ENCODE assay signal across 26 mouse cellular contexts in the genomic region with DNA sequence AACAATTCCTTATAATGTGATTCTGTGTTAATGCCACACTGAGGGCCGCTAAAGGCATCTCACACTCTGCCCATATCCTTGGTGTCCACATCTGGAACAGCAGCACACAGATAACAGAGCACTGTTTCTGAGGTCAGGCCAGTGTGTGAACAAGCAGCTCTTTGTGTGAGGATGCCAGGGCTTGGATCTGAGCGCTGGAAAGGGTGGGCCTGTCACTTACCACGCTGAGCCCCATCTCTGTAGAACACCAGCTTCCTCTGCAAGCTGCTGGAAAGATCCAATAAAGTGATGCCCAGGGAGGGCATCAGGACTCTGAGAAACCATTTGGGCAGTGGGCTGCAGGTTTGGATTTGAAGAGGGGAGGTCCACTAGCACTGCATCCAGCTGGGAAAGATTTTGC. TPM values are rescaled to one million over a fixed set of nuclear protein-coding genes. Genes with fewer than 3 reads are reported as not detected.
DNase-seq lines count a peak whose midpoint lies in the region; ATAC-seq and TF ChIP-seq lines count a peak whose summit lies in the region.
"Had no signal": no experiment of that assay in that cellular context is flagged by ENCODE, and none has a peak within 500 bp of the region (broad histone marks: within the 10 kb centered on the region; RNA-seq: fewer than 3 reads in every experiment).

No protein-coding gene starts in this region.

- H3K4me3 ChIP-seq in hindbrain, postnatal 0 days (ENCODE audit: low read length): no peak overlapping the region
- H3K4me3 ChIP-seq in hindbrain, embryonic 11.5 days (ENCODE audit: low read depth, low read length): no peak overlapping the region
- no peak overlapping the region for H3K4me3 ChIP-seq in kidney, adult 2 months (ENCODE audit: insufficient read depth, low read depth, low read length)
- H3K4me3 ChIP-seq: erythroblast, embryonic 14.5 days; heart, embryonic 10.5 days; hindbrain, embryonic 15.5 days; limb, embryonic 12.5 days; lung, embryonic 15.5 days; midbrain, embryonic 10.5 days; midbrain, embryonic 15.5 days; neural tube, embryonic 15.5 days had no signal

- no peak for TF ChIP-seq CTCF in hindbrain, postnatal 0 days (IDR thresholded peaks at IDR 0.05; ENCODE audit: low read depth)
- no peak for TF ChIP-seq CTCF in kidney, adult 2 months (conservative IDR thresholded peaks at IDR 0.05; ENCODE audit: insufficient read depth, insufficient read length, low read depth, low read length)

- no peak overlapping the region for H3K9ac ChIP-seq in hindbrain, postnatal 0 days (replicated peaks; ENCODE audit: low read length)
- no peak overlapping the region for H3K9ac ChIP-seq in hindbrain, embryonic 11.5 days (ENCODE audit: low read depth, low read length)
- H3K9ac ChIP-seq: hindbrain, embryonic 15.5 days; limb, embryonic 12.5 days; lung, embryonic 15.5 days; midbrain, embryonic 15.5 days; neural tube, embryonic 15.5 days had no signal

- ATAC-seq in hindbrain, postnatal 0 days: peak; percentile 47; the same call in 1 of the 2 replicates
- no peak for ATAC-seq in hindbrain, embryonic 11.5 days (ENCODE audit: low FRiP score)
- ATAC-seq: CD4-positive, CD25-positive, alpha-beta regulatory T cell, adult 4 months; forebrain, embryonic 16.5 days; midbrain, embryonic 15.5 days had no signal

- no peaks in the 10 kb centered on the region for H3K9me3 ChIP-seq in hindbrain, postnatal 0 days (ENCODE audit: low read length)
- H3K9me3 ChIP-seq in hindbrain, embryonic 11.5 days (ENCODE audit: control insufficient read depth, low read length): no peaks in the 10 kb centered on the region
- H3K9me3 ChIP-seq: heart, embryonic 10.5 days; hindbrain, embryonic 15.5 days; limb, embryonic 12.5 days; lung, embryonic 15.5 days; midbrain, embryonic 10.5 days; midbrain, embryonic 15.5 days; neural tube, embryonic 15.5 days had no signal

- no peak overlapping the region; the same call in 1 of the 2 replicates for H3K27ac ChIP-seq in hindbrain, postnatal 0 days
- H3K27ac ChIP-seq in hindbrain, embryonic 11.5 days (ENCODE audit: low read depth, low read length): no peak overlapping the region
- H3K27ac ChIP-seq in kidney, adult 2 months (ENCODE audit: insufficient read depth, low read depth, low read length): no peak overlapping the region
- H3K27ac ChIP-seq: heart, embryonic 10.5 days; hindbrain, embryonic 15.5 days; kidney, postnatal 0 days; limb, embryonic 12.5 days; lung, embryonic 15.5 days; midbrain, embryonic 10.5 days; midbrain, embryonic 15.5 days; neural tube, embryonic 15.5 days; stomach, postnatal 0 days had no signal

- no peaks in the 10 kb centered on the region for H3K36me3 ChIP-seq in hindbrain, postnatal 0 days (ENCODE audit: insufficient read depth, low read length)
- no peaks in the 10 kb centered on the region for H3K36me3 ChIP-seq in hindbrain, embryonic 11.5 days (ENCODE audit: control insufficient read depth, insufficient read depth, low read length)
- H3K36me3 ChIP-seq in kidney, adult 2 months (ENCODE audit: control insufficient read depth, insufficient read depth, low read length): no peaks in the 10 kb centered on the region
- H3K36me3 ChIP-seq: heart, embryonic 10.5 days; hindbrain, embryonic 15.5 days; limb, embryonic 12.5 days; lung, embryonic 15.5 days; midbrain, embryonic 10.5 days; midbrain, embryonic 15.5 days; neural tube, embryonic 15.5 days had no signal

- DNase-seq in cerebellum, adult 9-10 months: peak; percentile 18
- DNase-seq in cerebellum, adult 18-20 months: no peak
- DNase-seq in hindbrain, postnatal 0 days (ENCODE audit: low spot score): peak; percentile 15
- no peak for DNase-seq in hindbrain, embryonic 11.5 days (ENCODE audit: low spot score)
- DNase-seq in right cerebral cortex, adult 18-20 months: peak; percentile 38
- no peak for DNase-seq in right cerebral cortex, postnatal 4 days
- DNase-seq in kidney, adult 2 months: no peak
- DNase-seq: adrenal gland, postnatal 25 days; gastrocnemius, postnatal 14 days; kidney, adult 18-20 months; kidney, postnatal 4 days; thymus, adult 2 months; thymus, postnatal 36 days had no signal

- no peaks in the 10 kb centered on the region for H3K4me1 ChIP-seq in hindbrain, postnatal 0 days (ENCODE audit: insufficient read depth, low read length)
- H3K4me1 ChIP-seq in hindbrain, embryonic 11.5 days (replicated peaks; ENCODE audit: control insufficient read depth, insufficient read depth, low read length): no peaks in the 10 kb centered on the region
- no peaks in the 10 kb centered on the region for H3K4me1 ChIP-seq in kidney, adult 2 months (ENCODE audit: control insufficient read depth, insufficient read depth, low read length)
- H3K4me1 ChIP-seq: heart, embryonic 10.5 days; hindbrain, embryonic 15.5 days; limb, embryonic 12.5 days; midbrain, embryonic 10.5 days; midbrain, embryonic 15.5 days; neural tube, embryonic 15.5 days had no signal

- WGBS in hindbrain, postnatal 0 days: 68% methylated on average over 3 of the region's 3 CpGs
- WGBS in hindbrain, embryonic 11.5 days: 68% methylated on average over 3 of the region's 3 CpGs
- WGBS in kidney, adult 2 months: 87% methylated on average over 3 of the region's 3 CpGs

- no peaks in the 10 kb centered on the region for H3K27me3 ChIP-seq in hindbrain, postnatal 0 days (ENCODE audit: insufficient read depth, low read length)
- H3K27me3 ChIP-seq in hindbrain, embryonic 11.5 days (ENCODE audit: control insufficient read depth, insufficient read depth, low read length): no peaks in the 10 kb centered on the region
- no peaks in the 10 kb centered on the region for H3K27me3 ChIP-seq in kidney, adult 2 months (replicated peaks; ENCODE audit: control insufficient read depth, insufficient read depth, low read length)
- H3K27me3 ChIP-seq: hindbrain, embryonic 15.5 days; limb, embryonic 12.5 days; lung, embryonic 15.5 days; midbrain, embryonic 15.5 days; neural tube, embryonic 15.5 days had no signal

- H3K4me2 ChIP-seq in hindbrain, postnatal 0 days (ENCODE audit: low read depth, low read length): no peak overlapping the region
- no peak overlapping the region for H3K4me2 ChIP-seq in hindbrain, embryonic 11.5 days (replicated peaks; ENCODE audit: low read depth, low read length)
- H3K4me2 ChIP-seq: hindbrain, embryonic 15.5 days; limb, embryonic 12.5 days; liver, embryonic 11.5 days; lung, embryonic 15.5 days; midbrain, embryonic 15.5 days; neural tube, embryonic 15.5 days had no signal

- no peak for TF ChIP-seq POLR2A in kidney, adult 2 months (IDR thresholded peaks at IDR 0.05; ENCODE audit: low read depth, low read length)

RNA-seq across cellular contexts. Expression of a gene that starts 44.8 kb away (rescaled TPM):
- total RNA-seq in hindbrain, postnatal 0 days (2014; rRNA removed): 64.4 and 89.0 TPM in 2 replicates
- 275 and 295 TPM in 2 replicates for polyA plus RNA-seq in hindbrain, postnatal 0 days (2015; fragmentation: Nextera tagmentation; extraction: Ambion mirVana)
- 404 and 436 TPM in 2 replicates for polyA plus RNA-seq in hindbrain, embryonic 11.5 days (2014; fragmentation: Nextera tagmentation; extraction: Ambion mirVana)
- polyA plus RNA-seq in kidney, adult 2 months (2012; rRNA removed): 42.2 and 51.8 TPM in 2 replicates

Comparison
In these comparisons a context has a peak if more than half of its experiments do, and no peak if none do; other contexts are left out.
1. DNase-seq: peak in cerebellum, adult 9-10 months (single experiment), hindbrain, postnatal 0 days (single experiment) and right cerebral cortex, adult 18-20 months (single experiment); none in cerebellum, adult 18-20 months (0 of 2), hindbrain, embryonic 11.5 days (single experiment), right cerebral cortex, postnatal 4 days (single experiment) and kidney, adult 2 months (single experiment).